In genomic region chr1:85933226-85933625, GRCm38 (mm10) we compare ENCODE assay signal across 9 mouse cellular contexts. TPM values are rescaled to one million over a fixed set of nuclear protein-coding genes. Genes with fewer than 3 reads are reported as not detected.
DNase-seq lines count a peak whose midpoint lies in the region; ATAC-seq and TF ChIP-seq lines count a peak whose summit lies in the region.
"Had no signal": no experiment of that assay in that cellular context is flagged by ENCODE, and none has a peak within 500 bp of the region (broad histone marks: within the 10 kb centered on the region; RNA-seq: fewer than 3 reads in every experiment).

No protein-coding gene starts in this region.

- no peaks in the 10 kb centered on the region for H3K36me3 ChIP-seq in lung, embryonic 14.5 days (ENCODE audit: insufficient read depth)
- no peaks in the 10 kb centered on the region for H3K36me3 ChIP-seq in forebrain, embryonic 16.5 days (ENCODE audit: control insufficient read depth, insufficient read depth)
- H3K36me3 ChIP-seq in liver, embryonic 14.5 days (replicated peaks; ENCODE audit: control insufficient read depth, insufficient read depth, low read depth) = no peaks in the 10 kb centered on the region
- H3K36me3 ChIP-seq in stomach, embryonic 14.5 days (ENCODE audit: control insufficient read depth, insufficient read depth, low read length) = no peaks in the 10 kb centered on the region

- no peak overlapping the region for H3K4me3 ChIP-seq in lung, embryonic 14.5 days (ENCODE audit: low read depth, low read length)
- no peak overlapping the region for H3K4me3 ChIP-seq in forebrain, embryonic 16.5 days (replicated peaks; ENCODE audit: low read length)
- no peak overlapping the region for H3K4me3 ChIP-seq in liver, embryonic 14.5 days (ENCODE audit: insufficient read depth in 1 of 2, low read depth in 2 of 2, low read length in 2 of 2)
- H3K4me3 ChIP-seq in stomach, embryonic 14.5 days (ENCODE audit: low read depth, low read length) = no peak overlapping the region

- DNase-seq in lung, embryonic 14.5 days = no peak
- no peak for DNase-seq in lung, adult 18-20 months
- DNase-seq in liver, embryonic 14.5 days (ENCODE audit: low read depth in 3 of 3, low spot score in 3 of 3) = no peak
- DNase-seq in frontal cortex, postnatal 25 days (ENCODE audit: low spot score in 2 of 2) = no peak
- no peak for DNase-seq in urinary bladder, postnatal 4 days (ENCODE audit: low spot score in 2 of 2)
- no peak for DNase-seq in left cerebral cortex, adult 8-10 months (ENCODE audit: low spot score in 2 of 2)

- H3K4me2 ChIP-seq in lung, embryonic 14.5 days = peak overlapping the region; percentile 42
- H3K4me2 ChIP-seq in forebrain, embryonic 16.5 days (ENCODE audit: low read length) = 0 out of 2 replicates have a peak overlapping the region, but pooled peaks have one; percentile 6
- 0 out of 2 replicates have a peak overlapping the region, but pooled peaks have one; percentile 15 for H3K4me2 ChIP-seq in liver, embryonic 14.5 days (ENCODE audit: low read depth)
- peak overlapping the region; percentile 19; the same call in 1 of the 2 replicates for H3K4me2 ChIP-seq in stomach, embryonic 14.5 days (replicated peaks; ENCODE audit: low read depth, low read length)

- peak; percentile 33 for ATAC-seq in lung, embryonic 14.5 days (ENCODE audit: insufficient read depth)
- ATAC-seq in forebrain, embryonic 16.5 days = no peak
- peak; percentile 33; the same call in 1 of the 2 replicates for ATAC-seq in liver, embryonic 14.5 days (ENCODE audit: insufficient read depth)
- no peak for ATAC-seq in stomach, embryonic 14.5 days (ENCODE audit: insufficient number of reproducible peaks, insufficient read depth, low FRiP score, low read depth)

- no peak overlapping the region for H3K9ac ChIP-seq in lung, embryonic 14.5 days
- H3K9ac ChIP-seq in forebrain, embryonic 16.5 days (replicated peaks; ENCODE audit: low read depth, low read length) = no peak overlapping the region
- H3K9ac ChIP-seq in liver, embryonic 14.5 days (replicated peaks) = no peak overlapping the region
- H3K9ac ChIP-seq in stomach, embryonic 14.5 days (replicated peaks; ENCODE audit: low read depth, low read length) = no peak overlapping the region

- peaks cover 4% of the 10 kb centered on the region; the same call in 1 of the 2 replicates for H3K4me1 ChIP-seq in lung, embryonic 14.5 days (ENCODE audit: insufficient read depth)
- H3K4me1 ChIP-seq in forebrain, embryonic 16.5 days (replicated peaks; ENCODE audit: control insufficient read depth, insufficient read depth, low read length) = peaks cover 36% of the 10 kb centered on the region
- H3K4me1 ChIP-seq in liver, embryonic 14.5 days (replicated peaks; ENCODE audit: control insufficient read depth in 2 of 2, insufficient read depth in 2 of 2, low read length in 1 of 2) = peaks cover 0 to 2% of the 10 kb centered on the region in 2 experiments; a peak in 2 of 4 replicates
- peaks cover 18% of the 10 kb centered on the region for H3K4me1 ChIP-seq in stomach, embryonic 14.5 days (ENCODE audit: control insufficient read depth, insufficient read depth, low read length)

- peak overlapping the region; percentile 33; the same call in 1 of the 2 replicates for H3K27ac ChIP-seq in lung, embryonic 14.5 days (ENCODE audit: low read depth)
- H3K27ac ChIP-seq in forebrain, embryonic 16.5 days (ENCODE audit: low read length) = no peak overlapping the region
- H3K27ac ChIP-seq in liver, embryonic 14.5 days = no peak overlapping the region; the same call in 1 of the 2 replicates
- H3K27ac ChIP-seq in stomach, embryonic 14.5 days (ENCODE audit: low read length) = peak overlapping the region; percentile 45; the same call in 1 of the 2 replicates

- TF ChIP-seq EP300 in liver, embryonic 14.5 days (IDR thresholded peaks at IDR 0.05; ENCODE audit: low read depth) = no peak

- H3K9me3 ChIP-seq in lung, embryonic 14.5 days (ENCODE audit: low read depth, low read length) = no peaks in the 10 kb centered on the region
- no peaks in the 10 kb centered on the region for H3K9me3 ChIP-seq in forebrain, embryonic 16.5 days (ENCODE audit: control insufficient read depth, low read length)
- no peaks in the 10 kb centered on the region for H3K9me3 ChIP-seq in liver, embryonic 14.5 days (ENCODE audit: control insufficient read depth, low read length)
- no peaks in the 10 kb centered on the region for H3K9me3 ChIP-seq in stomach, embryonic 14.5 days (ENCODE audit: control insufficient read depth, low read depth, low read length)

- 5% methylated on average over 7 of the region's 7 CpGs for WGBS in lung, embryonic 14.5 days
- 43% methylated on average over 7 of the region's 7 CpGs for WGBS in forebrain, embryonic 16.5 days
- WGBS in liver, embryonic 14.5 days (ENCODE audit: insufficient replicate concordance) = 30% methylated on average over 7 of the region's 7 CpGs
- 5% methylated on average over 7 of the region's 7 CpGs for WGBS in stomach, embryonic 14.5 days

- no peaks in the 10 kb centered on the region for H3K27me3 ChIP-seq in lung, embryonic 14.5 days (ENCODE audit: insufficient read depth, low read length)
- H3K27me3 ChIP-seq in forebrain, embryonic 16.5 days (replicated peaks; ENCODE audit: control insufficient read depth, insufficient read depth, low read length) = no peaks in the 10 kb centered on the region
- no peaks in the 10 kb centered on the region for H3K27me3 ChIP-seq in liver, embryonic 14.5 days (ENCODE audit: control insufficient read depth, insufficient read depth, low read length)
- no peaks in the 10 kb centered on the region for H3K27me3 ChIP-seq in stomach, embryonic 14.5 days (ENCODE audit: control insufficient read depth, insufficient read depth, low read length)

- TF ChIP-seq CTCF in lung, embryonic 14.5 days (IDR thresholded peaks at IDR 0.05; ENCODE audit: low read depth) = no peak
- TF ChIP-seq CTCF in liver, embryonic 14.5 days (IDR thresholded peaks at IDR 0.05; ENCODE audit: low read depth) = no peak

RNA-seq across cellular contexts. Expression of gene 4933407L21Rik, which starts 4.9 kb away (rescaled TPM):
- polyA plus RNA-seq in lung, embryonic 14.5 days (2014; fragmentation: Nextera tagmentation; extraction: Ambion mirVana) = not detected in 2 replicates
- polyA plus RNA-seq in forebrain, embryonic 16.5 days (2015; fragmentation: Nextera tagmentation; extraction: Ambion mirVana) = 3.6 and 5.6 TPM in 2 replicates
- polyA plus RNA-seq in liver, embryonic 14.5 days (2012; rRNA removed) = 0.05 and 0.08 TPM in 2 replicates
- polyA plus RNA-seq in liver, embryonic 14.5 days (2014; fragmentation: Nextera tagmentation; extraction: Ambion mirVana) = not detected in 2 replicates
- 0.13 and 0.49 TPM in 2 replicates for polyA plus RNA-seq in stomach, embryonic 14.5 days (2014; fragmentation: Nextera tagmentation; extraction: Ambion mirVana)
- total RNA-seq in left cerebral cortex, adult 8-10 months (2022) = 1 to 10 TPM; 5.6 to 9.6 (median 6.3) TPM
- total RNA-seq: common myeloid progenitor, adult 5-6 weeks had no signal

RNA-seq across cellular contexts. Expression of gene Gpr55, which starts 27.6 kb away (rescaled TPM):
- not detected in 2 replicates for polyA plus RNA-seq in lung, embryonic 14.5 days (2014; fragmentation: Nextera tagmentation; extraction: Ambion mirVana)
- polyA plus RNA-seq in forebrain, embryonic 16.5 days (2015; fragmentation: Nextera tagmentation; extraction: Ambion mirVana) = 0.16 TPM in 1 of 2 replicates, not detected in the other
- polyA plus RNA-seq in liver, embryonic 14.5 days (2012; rRNA removed) = 0.02 and 0.04 TPM in 2 replicates
- polyA plus RNA-seq in liver, embryonic 14.5 days (2014; fragmentation: Nextera tagmentation; extraction: Ambion mirVana) = not detected in 2 replicates
- polyA plus RNA-seq in stomach, embryonic 14.5 days (2014; fragmentation: Nextera tagmentation; extraction: Ambion mirVana) = not detected in 2 replicates
- under 1 TPM; 0.11 to 0.23 (median 0.21) TPM for total RNA-seq in left cerebral cortex, adult 8-10 months (2022)
- total RNA-seq: common myeloid progenitor, adult 5-6 weeks had no signal

RNA-seq across cellular contexts. Expression of gene Itm2c, which starts 39.1 kb away (rescaled TPM):
- polyA plus RNA-seq in lung, embryonic 14.5 days (2014; fragmentation: Nextera tagmentation; extraction: Ambion mirVana) = 99.5 and 107 TPM in 2 replicates
- polyA plus RNA-seq in forebrain, embryonic 16.5 days (2015; fragmentation: Nextera tagmentation; extraction: Ambion mirVana) = 146 and 166 TPM in 2 replicates
- polyA plus RNA-seq in liver, embryonic 14.5 days (2012; rRNA removed) = 21.5 and 22.0 TPM in 2 replicates
- polyA plus RNA-seq in liver, embryonic 14.5 days (2014; fragmentation: Nextera tagmentation; extraction: Ambion mirVana) = 26.3 and 27.2 TPM in 2 replicates
- polyA plus RNA-seq in stomach, embryonic 14.5 days (2014; fragmentation: Nextera tagmentation; extraction: Ambion mirVana) = 137 and 147 TPM in 2 replicates
- total RNA-seq in left cerebral cortex, adult 8-10 months (2022) = 100 to 1,000 TPM; 764 to 823 (median 782) TPM

Comparison
In these comparisons a context has a peak if more than half of its experiments do, and no peak if none do; other contexts are left out.
1. ATAC-seq: peak in lung, embryonic 14.5 days (single experiment) and liver, embryonic 14.5 days (single experiment); none in forebrain, embryonic 16.5 days (single experiment) and stomach, embryonic 14.5 days (single experiment).
2. H3K27ac ChIP-seq: peak in lung, embryonic 14.5 days (single experiment) and stomach, embryonic 14.5 days (single experiment); none in forebrain, embryonic 16.5 days (single experiment) and liver, embryonic 14.5 days (single experiment).
3. Peak in every context shown above with its lines, with median percentiles within 50 percentile points of each other: H3K4me2 ChIP-seq.